Mouse (Mus musculus) frontal cortex, postnatal 25 days (tissue): Measurements from ENCODE around the gene Olfr463.
"Not testable (repeated sequence)": the region's sequence is repeated elsewhere in the genome, so short reads cannot be mapped to it uniquely, and the experiment has no call there.

Source experiments
- DNase-seq, 2 experiments: peaks; one replicate each; pipeline ENCODE4 v3.0.0; 2022; ENCODE audit warnings: low spot score in 2 of 2

The Olfr463 gene

DNA sequence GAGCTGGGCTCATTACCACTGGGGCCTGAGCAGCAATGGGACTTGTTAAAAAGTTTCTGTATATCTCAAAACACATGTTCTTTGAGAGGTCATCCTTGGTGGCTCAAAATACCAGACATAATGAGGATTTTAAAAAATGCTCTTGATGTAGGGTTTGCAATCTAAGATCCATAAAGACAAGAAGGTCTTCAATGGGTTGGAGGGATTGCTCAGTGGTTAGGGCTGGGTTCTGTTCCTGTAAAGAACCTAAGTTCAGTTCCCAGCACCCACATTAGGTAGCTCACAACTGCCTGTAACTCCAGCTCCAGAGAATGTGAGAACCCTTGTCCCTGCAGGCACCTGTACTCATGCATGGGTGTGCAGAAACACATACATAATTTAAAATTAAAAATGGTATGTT is at the start of gene Olfr463:
Gene Olfr463, minus strand, starts transcription at position 101 of the 400 bp plus-strand sequence.
- DNase-seq, result no peak

DNA sequence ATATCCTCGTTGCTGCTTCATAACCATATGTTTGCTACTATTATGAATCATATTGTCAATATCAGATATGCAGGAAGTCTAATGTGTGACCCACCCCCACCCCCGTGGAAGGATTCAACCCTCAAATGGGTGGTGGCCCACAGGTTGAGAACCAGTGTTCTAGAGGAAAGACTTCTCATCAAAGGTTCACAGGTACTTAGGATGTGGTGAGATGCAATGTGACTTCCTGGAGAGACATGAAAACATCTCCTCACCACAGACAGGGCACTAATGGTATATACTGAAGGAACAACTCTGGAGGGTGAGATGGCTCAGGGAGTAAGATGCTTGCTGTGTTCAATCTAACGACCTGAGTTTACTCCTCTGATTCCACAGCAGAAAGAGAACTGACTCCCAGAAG is 38.3 kb upstream of the Olfr463 start:
- no peak for DNase-seq

DNA sequence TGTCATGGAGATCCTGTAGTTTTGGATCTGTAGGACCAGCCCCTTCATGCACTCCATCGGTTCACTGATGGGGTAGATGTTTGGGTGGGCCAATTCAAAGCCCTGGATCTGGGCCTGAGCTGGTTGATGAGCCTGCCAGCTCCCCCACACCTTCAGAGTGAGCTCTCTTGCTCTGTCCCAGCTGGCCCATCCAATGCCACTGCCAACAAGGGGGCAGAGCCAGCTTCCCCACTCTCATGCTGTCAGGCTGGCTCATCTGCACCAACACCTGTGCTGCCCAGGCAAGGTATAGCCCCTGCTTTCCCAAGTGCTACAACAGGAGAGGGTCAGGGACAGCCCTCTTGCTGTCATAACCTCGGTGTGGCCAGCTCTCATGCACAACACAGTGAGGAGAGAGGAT is 36.5 kb upstream of the Olfr463 start:
- DNase-seq, result no peak

DNA sequence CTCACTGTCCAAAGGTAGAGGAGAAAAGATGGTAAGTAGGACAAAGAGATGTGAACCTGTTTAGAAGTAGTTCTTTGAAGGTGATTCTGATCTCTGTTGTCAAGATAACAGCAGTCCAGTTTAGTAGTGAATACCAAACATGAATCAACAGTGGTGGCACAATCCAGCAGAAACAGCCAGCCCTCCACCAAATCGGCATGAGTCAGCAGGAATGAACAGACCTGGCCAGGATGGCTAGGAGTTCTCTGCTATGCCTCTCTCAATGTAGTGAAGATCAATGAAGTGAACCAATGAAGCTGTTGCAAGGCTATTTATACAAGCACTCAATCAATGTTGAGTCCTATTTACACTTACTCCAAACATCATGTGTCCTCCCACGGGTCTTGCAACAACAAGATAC is 33.2 kb upstream of the Olfr463 start:
- no peak for DNase-seq

DNA sequence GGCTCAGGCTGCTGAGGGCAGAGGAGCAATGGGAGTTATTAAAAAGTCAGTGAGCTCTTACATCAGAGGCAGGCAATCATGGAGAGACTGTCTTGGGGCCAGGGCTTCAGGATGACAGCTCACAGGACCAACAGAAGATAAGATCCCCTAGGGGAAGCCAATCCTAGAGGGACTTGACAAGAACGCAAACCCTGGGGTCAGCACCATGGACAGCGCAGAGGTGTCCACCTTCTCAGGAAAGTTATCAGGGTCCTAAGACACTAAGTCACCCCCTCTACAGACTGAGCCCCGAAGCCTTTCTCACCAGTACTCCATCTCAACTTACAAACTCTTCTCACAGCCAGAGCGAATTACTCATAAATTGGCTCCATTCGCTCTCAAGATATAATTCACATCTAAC is 23.8 kb upstream of the Olfr463 start, which contains the start of gene Olfr464:
Gene Olfr464, minus strand, starts transcription at position 2 of the 400 bp plus-strand sequence.
- no peak for DNase-seq

DNA sequence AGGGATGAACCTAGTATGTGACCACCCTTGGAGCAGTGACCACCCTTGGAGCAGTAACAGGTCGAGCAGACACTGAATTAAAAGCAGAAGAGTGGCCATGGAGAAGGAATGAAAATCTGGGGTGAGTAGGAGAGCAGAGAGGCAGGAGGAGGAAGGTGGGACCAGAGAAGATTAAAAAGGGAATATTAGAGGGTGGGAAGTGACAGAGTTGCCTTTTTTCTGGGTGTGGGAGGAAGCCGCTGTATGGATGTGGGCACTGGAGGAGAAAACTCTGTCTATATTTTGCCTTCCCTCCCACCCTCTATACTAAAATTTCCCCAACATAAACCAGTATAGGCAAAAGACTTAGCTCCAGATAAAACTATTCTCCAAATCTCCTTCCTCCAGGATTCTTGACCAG is 23.1 kb upstream of the Olfr463 start:
- no peak for DNase-seq

DNA sequence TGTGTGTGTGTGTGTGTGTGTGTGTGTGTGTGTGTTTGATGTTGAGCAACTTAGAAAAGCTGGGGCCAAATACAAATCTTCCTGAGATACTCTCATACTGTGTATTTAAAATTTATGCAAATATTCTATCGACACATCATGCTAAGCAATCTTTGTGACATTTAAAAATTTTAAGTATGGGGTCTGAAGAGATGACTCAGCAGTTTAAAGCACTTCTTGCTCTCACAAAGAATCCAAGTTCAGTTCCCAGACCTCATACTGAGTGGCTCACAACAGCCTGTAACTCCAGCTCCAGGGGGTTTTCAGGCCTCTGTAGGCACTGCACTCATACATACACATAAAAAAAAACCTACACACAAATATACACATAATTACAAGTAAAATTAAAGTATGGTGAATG is 18.8 kb upstream of the Olfr463 start:
- no peak for DNase-seq

DNA sequence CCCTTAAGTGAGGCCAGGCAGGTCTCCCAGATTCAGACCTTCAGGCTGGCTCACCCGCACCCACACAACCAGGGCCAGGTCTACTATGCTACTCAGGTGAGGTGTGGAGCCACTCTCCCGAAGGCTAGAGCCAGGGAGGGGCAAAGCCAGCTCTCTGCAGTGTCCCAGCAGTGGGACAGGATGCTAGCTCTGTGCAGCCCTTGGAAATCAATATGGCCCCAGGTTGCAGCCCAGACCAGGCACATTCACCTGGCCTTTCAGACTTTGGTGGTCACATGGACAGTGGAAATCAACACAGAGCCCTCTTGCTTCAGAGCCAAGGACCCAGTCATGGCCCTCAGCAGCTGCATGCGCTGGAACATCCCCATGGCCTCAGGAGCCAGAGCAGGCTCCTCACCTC is 7.1 kb upstream of the Olfr463 start:
- DNase-seq, result no peak

DNA sequence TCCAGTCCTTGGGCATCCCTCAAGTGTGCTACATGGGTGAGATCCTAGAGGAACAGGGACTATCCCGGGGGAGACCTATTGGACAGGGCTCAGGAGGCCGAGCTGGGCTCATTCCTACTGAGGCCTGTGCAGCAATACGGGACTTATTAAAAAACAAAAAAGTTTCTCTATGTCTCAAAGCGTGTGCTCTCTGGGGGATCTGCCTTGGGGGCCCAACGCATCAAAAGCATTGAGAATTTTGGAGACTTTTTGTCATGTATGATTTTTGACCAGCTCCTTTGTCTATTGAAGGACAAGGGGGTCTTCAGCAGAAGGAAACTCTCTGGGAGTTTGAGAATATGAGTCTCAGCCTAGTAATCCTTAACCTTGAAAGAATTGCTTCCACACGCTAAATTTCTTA is 5.0 kb downstream of the Olfr463 start, which contains the start of gene Olfr462:
Gene Olfr462, minus strand, starts transcription at position 101 of the 400 bp plus-strand sequence.
- DNase-seq, result no peak

DNA sequence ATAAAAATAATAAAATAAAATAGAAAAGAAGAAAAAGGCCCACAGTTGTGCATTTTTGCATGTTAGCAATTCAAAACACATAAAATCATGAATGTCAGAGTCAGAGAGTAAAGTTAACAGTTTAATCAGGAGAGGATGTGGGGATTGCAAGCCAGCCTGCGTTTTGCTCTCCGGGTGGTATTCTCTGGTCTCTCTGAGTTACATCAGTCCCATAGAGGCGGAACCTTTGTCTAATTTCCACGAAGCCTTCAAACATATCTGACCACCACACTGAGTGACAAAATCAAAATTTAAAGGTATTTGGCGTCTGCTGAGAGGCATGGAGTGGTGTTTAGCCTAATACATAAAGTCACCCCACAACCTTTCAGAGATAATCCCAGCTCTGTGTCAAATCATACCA is 12.3 kb downstream of the Olfr463 start:
- no peak for DNase-seq

DNA sequence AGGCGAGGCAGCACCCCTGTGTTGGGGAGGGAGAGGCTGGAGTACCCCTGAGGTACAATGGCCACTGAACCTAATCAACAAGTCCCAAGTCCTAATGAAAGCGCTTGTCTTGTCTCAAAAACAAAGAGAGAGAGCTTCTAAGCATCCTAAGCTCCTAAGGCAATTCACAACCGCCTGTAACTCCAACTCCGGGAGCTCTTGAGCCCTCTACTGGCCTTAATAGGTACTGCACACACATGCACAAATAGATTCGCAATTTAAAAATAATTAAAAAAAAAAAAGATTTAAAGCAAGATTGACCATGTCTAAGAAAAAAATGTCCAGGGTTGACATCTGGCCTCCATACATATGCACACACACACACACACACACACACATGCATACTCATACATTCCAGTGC is 13.7 kb downstream of the Olfr463 start:
- DNase-seq, result no peak

DNA sequence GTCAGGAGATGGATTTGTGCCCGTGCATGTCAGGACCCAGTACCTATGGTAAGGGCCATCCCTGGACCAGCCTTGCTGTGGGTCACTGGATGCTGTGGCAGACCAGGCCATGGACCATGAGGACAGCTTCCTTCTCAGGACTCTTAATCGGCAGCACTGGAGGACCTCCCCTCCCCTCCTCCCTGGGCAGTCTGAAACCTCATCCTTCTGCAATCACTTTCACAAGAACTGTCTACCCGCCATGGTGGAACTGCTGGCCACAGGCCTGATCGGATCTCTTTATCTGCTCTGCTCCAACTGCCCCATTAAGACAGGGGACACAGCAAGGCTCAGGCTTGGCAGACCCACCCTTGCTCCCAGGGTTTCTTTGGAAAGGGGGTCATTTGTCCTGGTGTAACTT is 15.5 kb downstream of the Olfr463 start:
- no peak for DNase-seq

DNA sequence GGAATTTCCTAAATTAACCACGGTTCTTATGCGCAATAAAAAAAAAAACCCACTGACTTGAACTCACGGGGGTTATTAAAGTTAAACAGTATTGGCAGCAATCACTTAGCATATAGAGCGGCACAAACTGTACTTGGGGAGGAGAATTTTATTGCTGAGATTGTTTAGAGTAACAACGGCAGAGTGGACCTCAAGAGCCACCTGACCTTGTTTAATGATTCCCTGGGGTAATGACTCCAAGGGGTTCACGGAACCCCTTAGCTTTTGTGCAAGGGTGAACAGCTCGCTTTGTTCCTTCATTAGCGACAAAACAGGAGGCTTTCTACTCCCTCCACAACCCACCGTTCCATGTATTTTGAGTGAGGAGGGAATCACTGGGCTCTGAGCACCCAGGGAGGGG is 17.4 kb downstream of the Olfr463 start:
- DNase-seq, result no peak

DNA sequence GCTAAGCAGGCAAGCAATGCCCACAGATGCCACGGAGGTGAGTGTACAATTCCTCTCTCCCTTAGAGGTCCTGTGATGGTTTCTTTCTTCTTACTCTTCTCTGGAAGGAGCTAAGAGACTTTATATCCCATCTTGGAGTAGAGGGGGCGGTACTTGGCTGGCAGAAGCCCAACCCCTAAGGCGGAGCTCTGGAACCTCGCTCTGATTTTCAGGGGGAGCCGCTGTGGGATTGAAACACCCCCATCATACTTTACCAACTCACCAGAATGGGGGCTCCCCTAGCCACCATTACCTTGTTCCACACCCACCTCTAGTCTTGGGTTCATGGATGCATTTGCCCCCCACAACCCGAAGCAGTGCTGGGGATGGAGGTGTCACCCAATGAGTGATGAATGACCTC is 21.8 kb downstream of the Olfr463 start, which contains the start of gene Epx:
Gene Epx, minus strand, starts transcription at position 101 of the 400 bp plus-strand sequence.
- no peak for DNase-seq

DNA sequence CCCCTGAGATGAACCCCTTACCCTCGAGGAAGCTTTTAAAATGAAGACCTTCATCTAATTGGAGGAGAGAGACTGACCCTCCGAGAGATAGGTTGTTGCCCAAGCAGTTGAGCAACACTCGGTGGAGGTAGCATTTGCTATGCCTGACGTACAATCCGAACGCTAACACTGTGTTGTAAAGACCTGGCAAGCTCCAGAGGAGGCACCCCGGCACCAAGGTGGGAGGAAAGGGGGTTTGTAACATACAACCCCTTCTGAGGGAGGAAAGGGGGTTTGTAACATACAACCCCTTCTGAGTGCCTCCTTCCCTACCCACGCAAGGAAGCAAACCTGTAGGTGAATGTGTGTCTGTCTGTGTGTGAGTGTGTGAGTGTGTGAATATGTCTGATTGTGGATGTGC is 25.4 kb downstream of the Olfr463 start:
- no peak for DNase-seq

DNA sequence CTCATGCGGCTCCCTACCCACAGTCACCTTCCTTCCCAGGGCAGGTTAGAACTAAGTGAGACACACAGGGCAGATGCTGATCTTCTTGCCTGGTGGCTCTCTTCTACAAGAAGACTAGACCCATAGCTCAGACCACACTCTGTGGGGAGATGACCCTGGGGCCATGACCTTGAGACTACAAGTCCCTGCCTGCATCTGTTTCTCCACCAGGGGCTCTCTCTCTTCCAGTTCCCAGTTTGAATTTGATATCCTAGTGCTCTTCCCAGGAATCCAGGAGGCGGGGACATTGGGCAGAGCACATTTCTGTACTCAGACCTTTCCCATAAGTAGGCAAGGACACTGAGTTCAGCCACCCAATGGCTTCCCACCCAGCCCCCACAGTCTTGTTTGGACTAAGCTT is 27.1 kb downstream of the Olfr463 start:
- DNase-seq, result no peak

DNA sequence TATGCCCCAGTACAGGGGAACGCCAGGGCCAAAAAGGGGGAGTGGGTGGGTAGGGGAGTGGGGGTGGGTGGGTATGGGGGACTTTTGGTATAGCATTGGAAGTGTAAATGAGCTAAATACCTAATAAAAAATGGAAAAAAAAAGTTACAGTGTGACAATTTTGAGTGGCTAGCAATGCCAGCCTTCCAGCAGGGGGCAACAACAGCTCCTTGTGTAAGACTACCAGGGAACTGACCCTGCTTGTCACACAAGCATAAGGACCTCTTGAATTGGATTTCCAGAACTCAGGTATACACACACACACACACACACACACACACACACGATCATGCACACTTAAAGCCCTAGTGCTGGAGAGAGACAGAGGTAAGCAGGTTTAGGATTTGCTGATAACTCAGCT is 30.3 kb downstream of the Olfr463 start:
- not testable (repeated sequence) for DNase-seq

DNA sequence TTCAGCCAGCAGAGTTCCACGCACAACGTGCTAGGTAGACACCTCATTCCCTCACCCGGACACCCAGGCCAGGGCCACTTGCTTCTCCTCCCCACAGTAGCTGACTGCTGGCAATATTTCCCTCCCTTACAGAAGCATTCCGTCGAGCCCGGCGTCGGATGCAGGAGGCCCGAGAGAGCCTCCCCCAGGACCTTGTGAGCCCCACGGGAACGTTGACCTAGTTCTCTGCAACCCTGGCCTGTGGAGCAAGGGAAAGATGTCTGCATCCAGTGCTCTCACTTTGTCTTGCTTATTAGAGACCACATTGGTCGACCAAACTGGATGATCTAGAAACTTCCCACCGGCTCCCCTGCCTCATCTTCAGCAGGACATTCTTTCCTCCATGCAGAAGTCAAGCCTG is 34.4 kb downstream of the Olfr463 start:
- no peak for DNase-seq

DNA sequence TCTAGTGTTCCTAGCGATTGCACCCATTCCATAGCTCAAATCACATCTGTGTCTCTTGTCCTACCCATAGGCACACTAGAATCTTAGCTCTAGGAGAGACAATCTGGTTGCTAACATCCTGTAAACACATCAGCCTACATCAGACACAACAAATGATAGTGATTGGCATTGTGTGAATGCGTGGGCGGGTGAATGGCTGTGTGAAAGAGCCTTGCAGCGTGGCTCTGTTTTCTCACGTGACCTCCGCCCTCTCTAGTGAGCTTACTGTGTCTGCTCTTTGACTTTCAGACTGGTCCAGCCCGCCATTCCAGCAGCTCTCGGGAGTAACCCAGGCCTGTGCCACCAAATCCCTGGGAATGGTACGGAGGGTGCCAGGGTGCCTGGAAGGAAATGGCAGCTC is 36.8 kb downstream of the Olfr463 start:
- no peak for DNase-seq

DNA sequence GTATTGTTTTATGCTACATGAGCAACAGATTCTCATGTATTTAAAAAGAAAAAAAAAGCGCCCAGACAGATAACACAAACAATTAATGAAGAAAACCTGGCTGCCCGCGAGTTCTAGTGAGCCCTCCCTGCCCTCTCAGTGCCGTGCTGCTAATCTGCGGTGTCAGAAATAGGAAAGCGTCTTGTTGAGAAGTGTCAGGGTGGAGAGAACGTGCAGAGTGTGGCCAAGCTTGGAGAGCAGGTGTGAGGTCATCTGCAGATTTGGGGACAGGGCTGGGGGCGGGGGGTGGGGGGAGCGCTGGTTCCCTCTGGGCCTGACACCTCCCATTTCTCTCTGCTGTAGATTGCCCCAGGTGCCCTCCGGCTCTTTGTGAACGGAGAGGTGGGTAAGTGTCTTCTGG is 37.9 kb downstream of the Olfr463 start:
- DNase-seq, result no peak

DNA sequence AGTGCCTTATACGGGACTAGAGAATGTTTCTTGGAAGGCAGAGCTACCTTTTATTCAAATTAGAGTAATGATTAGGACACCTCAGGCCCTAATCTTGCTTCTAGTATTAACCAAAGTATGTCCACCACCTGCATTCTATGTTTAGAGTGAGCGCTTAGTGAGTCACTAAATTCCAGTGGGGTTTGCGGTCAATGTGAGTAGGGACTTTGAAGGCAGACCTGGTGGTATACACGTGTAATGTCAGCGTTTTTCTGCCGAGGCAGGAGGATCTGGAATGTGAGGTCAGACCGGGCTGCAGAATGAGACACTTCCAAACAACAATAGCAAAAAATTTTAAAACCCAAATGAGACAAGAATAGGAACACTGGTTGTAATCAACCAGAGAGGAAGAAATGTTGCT is 42.6 kb downstream of the Olfr463 start:
- DNase-seq, result no peak

DNA sequence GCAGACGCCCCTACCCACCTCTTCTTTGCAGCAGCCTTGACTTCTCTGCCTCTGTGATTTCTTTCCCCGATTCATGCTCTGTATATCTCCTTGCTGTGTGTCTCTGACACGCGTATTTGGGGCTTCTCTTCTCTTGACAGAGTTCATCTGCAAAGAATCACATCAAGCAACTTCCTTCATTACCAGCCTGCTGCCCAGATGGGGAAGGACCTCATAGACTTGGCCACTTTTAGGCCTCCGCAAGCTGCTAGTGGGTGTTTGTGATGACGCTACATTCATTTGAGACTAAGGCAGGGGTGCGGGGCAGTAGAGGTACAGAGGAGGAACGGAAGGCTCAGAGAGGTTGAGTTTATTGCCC is 43.6 kb downstream of the Olfr463 start:
- peak; percentile 7 to 18 for DNase-seq

DNA sequence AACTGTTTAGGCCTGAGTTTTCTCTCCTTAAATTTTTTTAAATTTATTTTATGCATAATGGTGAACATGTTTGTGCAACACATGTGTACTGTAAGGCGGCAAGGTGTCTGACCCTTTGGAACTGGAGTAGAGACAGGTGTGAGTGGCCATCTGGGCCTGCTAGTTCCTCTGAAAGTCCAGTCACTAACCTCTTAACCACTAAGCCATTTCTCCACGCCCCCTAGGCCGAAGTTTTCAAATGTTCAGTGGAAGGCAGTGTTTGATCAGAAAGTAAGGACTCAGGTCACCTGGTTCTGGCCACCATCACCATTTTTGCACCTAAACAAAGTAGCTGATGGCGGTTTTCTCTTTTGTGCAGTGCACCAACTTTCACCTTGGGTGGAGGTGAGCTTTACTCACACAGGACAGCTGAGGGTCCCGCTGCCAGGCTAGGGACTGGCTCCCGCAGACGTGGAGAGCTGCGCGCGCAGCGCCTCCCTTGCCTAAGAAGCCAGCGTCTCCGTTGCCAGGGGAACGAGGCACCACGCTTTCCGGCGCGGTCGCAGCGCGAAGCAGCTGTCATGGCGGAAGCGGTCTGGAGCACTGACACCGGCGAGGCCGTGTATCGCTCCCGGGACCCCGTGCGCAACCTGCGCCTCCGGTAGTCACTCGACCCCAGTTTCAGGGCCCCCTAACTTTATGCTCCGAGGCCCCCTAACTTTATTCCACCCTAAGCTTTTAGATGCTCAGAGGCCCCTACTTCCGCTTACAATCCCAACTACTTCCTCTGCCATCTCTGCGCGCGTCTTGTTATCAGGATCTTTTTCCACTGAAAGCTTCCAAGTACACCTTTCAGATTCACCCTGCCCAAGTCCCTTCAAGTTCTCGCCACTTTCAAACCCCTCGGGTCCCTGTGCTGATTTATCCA is 44.2 kb downstream of the Olfr463 start, which contains the start of gene Mks1:
Gene Mks1, plus strand, starts transcription at position 526 of the 907 bp plus-strand sequence.
- peak; percentile 86 to 89 for DNase-seq

DNA sequence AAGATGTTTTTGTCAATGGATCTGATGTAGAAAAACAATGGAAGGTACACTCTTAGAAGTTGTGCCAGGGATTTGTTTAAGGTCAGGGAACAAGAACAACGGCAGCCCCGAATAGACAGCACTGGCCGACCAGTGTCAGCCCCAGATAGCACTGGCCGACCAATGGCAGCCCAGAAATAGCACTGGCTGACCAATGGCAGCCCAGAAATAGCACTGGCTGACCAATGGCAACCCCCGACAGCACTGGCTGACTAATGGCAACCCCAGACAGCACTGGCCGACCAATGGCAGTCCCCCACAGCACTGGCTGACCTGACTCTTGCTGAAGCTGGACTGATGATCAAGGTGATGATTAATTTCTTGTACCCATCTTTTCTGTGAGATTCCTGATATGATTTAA is 49.3 kb downstream of the Olfr463 start:
- DNase-seq, result no peak
